Mouse (Mus musculus): ENCODE measurements at regions not wholly inside any gene's neighbourhood (a gene's known extent, or its start where the extent isn't known, plus 50 kb on each side); places are given as distances from the start of the nearest gene placed in this dataset.

DNA sequence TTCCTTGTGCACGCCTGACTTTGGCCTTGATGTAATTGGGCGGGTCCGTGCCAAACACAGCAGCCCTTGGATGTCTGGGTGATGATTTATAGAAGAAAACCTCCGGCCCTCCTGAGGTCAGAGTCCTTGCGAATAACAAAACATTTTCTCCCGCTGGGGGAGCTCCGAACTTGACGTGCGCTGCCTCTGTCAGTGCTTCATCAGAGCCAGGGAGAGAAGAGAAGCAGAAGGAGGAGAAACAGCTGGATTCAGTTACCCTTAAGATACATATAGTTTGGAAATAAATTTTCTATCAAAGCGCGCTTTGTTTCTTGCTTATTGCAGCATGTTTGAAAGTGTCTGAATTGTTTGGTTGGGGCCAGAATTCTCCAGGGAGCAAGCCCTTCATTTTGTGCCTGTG, 225.2 kb upstream of the Myocd start:
- no peak for ATAC-seq (ENCODE audit: low TSS enrichment)

DNA sequence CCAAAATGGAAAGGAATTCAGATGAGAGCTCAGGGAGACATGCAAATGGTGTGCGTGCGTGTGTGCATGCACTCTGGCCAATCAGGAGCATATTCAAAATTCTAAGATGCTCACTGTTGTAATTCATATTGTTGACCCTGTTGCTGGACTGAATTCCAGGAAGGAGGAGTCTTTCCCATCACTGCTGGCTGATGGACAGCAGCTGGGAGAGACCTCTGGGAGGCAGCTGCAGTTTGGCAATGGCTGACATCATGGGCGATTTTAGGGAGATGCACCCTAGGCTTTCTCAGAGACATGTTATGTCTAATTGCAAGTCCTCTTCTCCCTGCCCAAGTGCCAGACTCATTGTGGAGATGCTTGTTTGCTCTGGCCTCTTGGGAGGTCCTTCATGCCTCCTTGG, 220.6 kb upstream of the Myocd start:
- no peak for ATAC-seq (ENCODE audit: low TSS enrichment)

DNA sequence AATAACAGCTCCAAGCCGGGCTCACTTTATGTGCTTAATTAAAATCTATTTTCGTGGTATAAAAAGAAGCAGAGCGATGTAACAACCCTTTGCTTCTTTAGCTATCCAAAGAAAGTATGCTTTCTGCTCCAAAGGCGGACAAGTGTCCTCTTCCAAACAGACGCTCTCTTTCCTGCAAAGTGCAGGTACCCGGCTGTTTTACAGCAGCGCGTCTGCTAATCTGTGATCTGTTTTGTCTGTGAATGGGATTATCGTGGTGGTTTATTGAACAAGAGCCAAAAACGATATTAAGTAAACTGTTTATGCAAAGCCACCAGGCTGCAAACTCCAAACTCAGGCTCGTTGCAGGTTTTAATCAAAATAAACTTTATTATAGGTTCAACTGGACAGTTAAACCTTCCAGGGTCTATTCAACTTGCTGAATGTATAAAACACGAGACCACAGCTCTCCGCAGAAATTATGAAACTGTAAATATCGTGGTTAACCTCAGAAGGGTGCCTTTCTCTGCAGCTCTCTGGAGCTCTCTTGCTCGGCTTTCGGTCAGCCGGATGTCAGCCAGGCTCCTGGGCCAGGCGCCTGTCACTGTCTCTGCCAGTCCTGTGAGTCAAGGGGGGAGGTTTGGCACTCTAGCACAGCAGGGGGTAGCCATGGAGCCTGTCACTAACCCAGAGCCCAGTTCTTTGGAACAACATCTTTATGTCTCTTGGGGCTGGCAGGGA, 206.2 kb upstream of the Myocd start:
- peak; percentile 55; the same call in 1 of the 2 replicates for ATAC-seq (ENCODE audit: low TSS enrichment)

DNA sequence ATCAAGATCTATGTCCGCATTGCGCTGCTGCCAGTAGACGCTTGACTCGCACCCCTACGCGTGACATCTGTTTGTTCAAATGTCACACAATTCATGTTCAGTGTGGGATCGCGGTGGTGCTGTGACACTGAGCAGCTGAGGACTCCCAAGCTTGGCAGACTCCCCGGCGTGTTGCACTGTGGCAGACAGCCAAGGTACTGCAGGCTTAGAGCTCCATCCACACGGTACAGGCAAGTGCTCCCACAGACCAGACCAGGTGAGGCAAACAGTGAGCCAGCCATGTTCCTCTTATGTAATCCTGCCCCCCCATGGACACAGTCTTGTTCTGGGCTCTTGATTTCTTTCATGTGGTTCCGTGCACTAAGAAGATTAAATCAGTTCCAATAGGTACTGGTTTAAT, 205.5 kb upstream of the Myocd start:
- ATAC-seq (ENCODE audit: low TSS enrichment), result peak; percentile 89

DNA sequence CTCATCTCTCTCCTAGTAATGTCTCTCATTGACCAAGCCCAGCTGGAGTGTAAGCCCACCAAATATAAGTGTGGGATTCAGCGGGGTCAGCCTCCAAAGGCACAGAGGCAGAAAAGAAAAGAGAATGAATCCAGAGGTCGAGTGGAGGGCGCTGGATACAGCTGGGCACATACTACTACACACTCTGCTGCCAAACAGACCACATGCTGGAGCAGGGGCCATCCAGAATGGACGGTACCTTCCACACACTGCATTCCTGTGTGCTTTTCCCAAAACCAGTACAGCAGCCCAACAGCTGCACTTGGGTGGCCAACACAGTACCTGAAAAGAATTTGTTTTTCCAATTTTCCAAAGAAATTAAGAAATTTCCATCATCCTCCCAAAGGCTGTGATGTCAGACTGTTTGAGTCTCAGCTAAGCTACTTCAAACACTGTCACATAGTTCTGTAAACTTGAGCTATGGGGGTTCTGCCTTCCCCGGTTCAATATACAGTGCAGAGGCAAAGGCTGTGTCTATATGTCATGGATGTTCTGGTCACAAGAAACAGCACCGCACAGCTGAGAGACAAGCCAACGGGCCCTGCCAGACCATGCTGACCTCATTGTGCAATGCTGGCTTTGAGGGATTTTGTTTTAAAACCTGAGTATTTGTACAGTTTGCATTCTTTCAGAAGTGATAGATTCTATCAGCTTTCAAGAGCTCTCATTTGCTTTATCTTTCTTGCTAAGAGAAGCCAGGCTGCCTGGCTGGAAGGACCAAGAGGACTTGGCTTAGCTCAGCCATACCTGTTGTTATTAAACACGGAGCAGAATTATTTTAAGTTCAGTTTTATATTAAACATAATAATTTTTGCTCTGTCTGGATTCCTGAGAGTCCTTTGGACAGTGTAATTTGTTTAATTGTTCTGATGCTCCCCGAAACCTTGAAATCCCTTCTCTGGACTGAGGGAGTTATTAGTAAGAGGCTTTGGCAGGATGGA, 200.3 kb upstream of the Myocd start:
- ATAC-seq (ENCODE audit: low TSS enrichment), result no peak

DNA sequence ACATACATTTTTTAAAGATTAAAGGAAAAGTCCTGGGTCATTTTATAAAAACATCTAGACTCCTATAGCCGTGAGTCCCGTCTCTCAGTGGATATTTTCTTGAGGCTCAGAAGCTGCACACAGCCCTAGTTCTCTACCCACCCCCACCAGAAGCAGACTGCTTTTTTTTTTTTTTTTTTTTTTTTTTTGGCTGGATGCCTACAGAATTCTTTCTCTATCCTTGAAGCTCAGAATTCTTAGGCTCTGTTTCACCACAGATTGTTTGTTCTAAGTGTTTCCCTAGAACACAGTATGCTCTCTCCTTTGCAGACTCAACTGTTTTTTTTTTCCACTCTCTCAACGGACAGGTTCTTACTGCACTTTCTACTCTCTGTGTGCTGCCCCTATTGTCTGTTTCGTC, 191.3 kb upstream of the Myocd start:
- ATAC-seq (ENCODE audit: low TSS enrichment), result no peak

DNA sequence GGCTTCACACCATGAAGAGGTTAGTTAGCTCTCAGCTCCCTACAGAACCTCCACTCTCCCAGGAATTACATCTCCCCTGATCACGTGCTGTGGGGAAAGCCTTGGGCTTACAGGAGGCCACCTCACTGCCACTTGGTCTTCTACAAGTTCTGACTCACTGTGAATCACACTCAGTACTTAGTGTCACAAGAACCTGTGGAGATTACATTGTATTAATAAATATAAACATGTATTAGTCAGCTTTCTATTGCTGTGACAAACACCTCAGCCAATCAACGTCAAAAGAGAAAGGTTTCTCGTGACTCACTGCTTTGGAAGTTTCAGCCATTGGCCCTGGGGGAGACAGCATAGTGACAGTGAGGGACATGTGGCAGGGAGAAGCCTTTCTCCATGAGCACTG, 178.6 kb upstream of the Myocd start:
- ATAC-seq (ENCODE audit: low TSS enrichment), result no peak

DNA sequence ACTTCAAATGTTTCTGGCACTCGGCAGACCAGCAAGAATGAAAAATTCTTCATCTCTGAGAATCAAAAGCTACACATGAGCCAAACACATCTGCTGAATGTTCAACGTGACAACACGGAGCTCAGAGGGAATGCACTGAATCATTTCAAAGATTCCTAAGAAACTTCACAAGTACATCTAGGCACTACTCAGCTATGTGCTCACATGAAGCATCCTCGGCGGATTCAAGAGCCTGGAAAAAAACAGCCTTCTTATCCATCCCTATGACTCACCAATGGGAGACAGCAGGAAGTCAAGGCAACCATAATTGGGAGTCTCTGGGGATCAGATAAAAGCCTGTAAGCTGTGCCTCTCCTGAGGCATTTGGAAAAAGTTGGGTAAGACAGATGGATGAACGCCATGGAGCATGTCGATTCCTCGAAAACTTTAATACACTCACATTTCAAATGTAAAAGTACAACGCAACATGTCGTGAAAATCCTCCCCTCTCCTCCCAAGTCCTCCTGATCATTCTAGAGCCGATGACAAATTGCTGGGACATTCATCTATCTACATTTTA, 173.8 kb upstream of the Myocd start:
- peak; percentile 97 for ATAC-seq (ENCODE audit: low TSS enrichment)

DNA sequence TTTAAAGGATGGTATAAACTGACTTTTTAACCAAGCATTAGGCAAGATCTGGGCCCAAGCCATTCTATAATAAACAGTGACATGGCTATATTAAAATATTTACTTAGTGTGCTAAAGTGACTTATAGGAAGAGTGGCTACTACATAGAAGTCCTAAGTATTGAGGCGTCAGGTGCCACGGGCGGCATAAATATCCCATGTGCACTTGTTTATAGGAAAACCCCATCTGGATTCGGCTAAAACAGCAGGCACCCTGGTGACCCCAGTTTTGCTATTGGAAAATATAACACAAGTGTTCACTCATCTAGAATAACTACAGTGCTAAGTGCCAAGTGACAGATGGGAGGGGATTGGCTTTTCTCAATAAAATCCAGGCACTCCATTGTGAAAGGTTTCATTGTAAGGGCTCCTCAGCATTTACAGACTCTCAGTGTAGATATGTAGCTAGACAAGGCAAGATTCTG, 165.9 kb upstream of the Myocd start:
- ATAC-seq (ENCODE audit: low TSS enrichment), result no peak

DNA sequence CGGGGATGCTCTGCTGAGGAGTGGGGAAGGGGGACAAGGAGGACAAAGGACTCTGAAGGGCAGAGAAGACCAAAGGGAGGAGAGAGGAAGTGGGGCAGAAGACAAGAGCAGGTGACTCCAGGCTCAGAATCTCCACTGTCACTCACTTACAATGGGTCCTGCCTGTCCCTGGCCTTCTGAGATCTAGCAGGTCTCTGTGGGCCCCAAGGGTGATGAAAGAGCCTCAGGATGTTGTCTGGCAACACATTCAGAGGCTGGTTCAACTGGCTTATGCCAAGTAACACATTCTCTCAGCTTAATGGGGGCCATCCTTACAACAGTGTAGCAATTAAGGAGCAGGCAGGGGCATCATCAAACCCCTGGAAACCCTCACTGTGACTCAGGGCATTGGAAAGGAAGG, 152.1 kb upstream of the Myocd start:
- ATAC-seq (ENCODE audit: low TSS enrichment), result no peak

DNA sequence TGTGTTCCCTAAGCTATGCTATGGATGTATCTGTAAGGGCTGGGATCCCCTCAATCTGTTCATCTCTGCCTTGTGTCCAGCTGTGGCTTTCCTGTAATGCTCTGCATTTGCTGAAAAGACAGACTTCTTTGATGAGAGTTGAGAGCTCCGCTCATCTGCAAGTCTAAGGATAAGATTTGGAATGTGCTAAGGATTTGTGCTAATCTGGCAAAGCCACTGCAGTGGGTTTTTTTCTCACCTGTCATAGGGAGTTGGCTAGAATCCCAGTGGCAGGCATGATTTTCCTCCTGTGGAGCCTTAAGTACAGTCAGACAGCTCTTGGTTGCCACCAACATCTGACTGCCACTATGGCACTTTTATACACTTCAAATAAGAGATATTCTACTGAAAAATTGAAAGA, 138.8 kb upstream of the Myocd start:
- ATAC-seq (ENCODE audit: low TSS enrichment), result peak; percentile 55

DNA sequence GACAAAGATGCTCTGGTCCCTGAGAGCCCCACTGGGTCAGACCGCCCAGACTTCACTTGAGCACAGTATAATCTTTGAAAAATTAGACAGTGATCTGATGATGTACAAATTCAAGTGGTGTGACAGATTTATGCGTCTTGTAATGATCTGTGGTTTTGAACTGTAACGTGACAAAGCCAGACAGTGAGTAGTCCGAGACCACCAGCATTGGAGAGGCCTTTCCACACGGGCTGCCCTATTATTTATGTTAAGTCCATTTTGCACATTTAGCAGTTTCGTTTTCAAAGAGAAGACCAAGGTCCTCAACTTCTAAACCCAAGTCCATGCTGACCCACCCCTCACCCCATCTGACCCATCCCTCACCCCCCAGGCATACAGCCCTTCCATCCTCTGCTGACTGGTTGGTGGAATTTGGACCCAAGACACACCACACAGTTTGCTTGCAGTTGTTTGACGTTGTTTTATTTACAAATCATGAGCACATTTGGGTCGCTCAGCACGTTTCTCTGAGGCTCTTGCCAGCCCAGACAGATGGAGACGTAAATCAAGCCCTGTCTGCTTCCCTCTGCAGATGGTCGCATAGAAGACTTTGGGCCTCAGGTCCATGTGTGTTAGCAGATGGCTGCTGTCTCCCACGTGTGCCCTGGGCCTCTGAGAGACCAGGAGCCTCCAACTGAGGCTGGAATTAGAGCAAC, 132.8 kb upstream of the Myocd start:
- ATAC-seq (ENCODE audit: low TSS enrichment), result no peak

DNA sequence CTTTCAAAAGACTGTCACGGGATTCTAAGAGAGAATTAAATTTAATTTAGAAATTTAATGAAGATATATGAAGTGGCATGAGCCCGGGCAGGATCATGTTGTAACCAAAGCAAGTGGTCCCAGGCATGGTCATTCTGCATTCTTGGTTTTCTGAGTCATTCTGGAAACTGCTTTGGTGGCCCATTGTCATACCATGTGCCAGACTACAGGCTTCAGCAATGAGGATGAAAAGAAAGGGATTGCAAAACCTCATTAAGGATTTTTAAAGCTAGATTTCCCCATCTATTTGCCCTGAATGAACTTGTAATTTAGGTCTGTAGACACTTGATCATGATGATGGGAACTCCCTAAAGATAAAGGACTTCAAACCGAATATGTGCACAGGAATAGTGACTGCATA, 119.4 kb upstream of the Myocd start:
- no peak for ATAC-seq (ENCODE audit: low TSS enrichment)

DNA sequence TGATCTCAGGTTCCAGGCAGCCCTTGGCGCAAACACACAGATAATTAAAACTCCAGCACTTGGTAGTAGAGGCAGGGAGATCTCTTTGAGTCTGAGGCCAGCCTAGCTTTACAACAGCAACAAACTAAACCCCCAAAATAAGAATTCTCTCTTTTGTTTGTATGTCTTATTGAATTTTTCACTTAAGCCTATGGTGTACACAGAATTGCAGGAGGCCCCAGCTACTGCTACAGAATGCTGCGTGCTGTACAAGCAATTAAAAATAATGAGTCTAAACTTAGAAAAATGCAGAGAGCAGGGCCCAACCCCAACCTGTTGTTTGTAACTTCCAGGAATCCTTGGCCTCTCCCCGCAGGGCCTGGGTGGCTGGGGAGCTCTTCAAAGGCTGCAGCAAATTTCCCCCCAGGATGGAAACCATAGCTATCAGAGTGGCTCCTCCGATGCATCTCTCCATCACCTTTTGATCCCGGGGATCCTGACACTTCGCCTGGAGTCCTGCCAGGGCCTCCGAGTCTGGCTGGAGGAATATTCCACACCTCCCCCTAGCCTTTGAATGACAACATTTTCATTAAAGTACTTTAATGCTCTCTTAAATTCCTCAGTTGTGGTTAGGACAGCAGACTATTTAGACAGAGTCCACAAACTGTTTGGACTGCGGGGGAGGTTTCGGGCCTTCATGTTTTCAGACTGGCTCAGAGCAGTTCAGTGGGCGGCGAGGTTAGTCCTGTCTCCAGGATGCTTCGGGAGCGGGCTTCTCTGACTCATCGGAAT, 116.7 kb upstream of the Myocd start:
- ATAC-seq (ENCODE audit: low TSS enrichment), result no peak

DNA sequence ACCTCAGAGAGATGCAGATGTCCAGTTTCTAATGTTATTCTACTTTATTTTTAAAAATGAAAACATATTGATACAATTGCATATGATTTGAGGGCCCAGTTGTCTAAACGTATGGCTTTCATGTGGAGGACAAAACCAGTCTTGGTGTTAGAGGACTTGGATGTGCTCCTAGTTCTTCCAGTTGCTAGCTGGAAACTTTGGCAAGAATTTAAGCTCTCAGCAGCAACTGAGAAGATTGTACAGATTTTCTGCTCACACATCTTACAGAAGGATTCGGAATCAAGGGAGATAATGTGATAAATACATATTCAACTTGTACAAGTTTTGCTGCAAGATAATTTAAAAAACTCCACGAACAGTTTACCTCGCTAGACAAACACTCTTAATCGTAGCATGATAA, 105.6 kb upstream of the Myocd start:
- peak; percentile 90 for ATAC-seq (ENCODE audit: low TSS enrichment)

DNA sequence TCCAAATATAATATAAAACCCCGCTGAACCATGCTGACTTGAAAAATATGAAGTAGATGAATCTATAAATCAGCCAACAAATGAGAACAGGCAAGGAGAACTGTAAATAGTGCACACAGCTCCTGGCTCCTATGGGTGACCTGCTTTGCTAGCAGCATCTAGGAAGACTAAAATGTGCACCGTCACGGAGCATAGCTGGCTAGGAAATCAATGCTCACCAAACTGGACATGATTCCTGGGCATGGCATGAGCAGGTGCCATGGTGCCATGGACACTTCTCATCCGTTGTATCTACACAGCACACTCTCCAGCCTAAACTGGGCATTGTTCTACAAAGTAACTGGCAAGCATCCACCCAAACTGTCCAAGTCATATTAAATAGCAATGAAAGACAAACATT, 103.3 kb upstream of the Myocd start:
- ATAC-seq (ENCODE audit: low TSS enrichment), result no peak

DNA sequence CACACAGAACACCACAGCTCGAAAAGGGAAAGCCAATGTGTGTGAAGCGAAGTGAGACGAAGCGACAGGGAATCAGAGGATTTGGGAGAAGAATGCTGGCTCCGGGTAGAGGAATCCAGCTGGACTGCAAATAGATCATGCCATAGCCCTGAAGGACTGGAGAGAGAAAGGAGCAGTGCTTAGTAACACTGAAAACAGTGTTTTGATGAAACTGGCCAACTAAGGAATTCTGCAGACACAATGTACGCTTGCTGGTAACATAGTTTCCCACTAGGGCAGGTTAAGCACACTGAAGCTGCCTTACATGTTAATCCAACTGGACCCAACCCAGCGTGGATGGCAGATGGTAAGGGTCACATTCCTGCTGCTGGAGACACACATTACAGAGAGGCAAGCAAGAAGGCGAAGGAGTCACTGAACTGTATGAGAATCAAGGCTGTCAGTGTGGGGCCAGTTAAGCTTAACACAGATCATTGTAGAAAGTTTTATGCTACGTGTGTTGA, 102.6 kb upstream of the Myocd start:
- ATAC-seq (ENCODE audit: low TSS enrichment), result peak; percentile 57

DNA sequence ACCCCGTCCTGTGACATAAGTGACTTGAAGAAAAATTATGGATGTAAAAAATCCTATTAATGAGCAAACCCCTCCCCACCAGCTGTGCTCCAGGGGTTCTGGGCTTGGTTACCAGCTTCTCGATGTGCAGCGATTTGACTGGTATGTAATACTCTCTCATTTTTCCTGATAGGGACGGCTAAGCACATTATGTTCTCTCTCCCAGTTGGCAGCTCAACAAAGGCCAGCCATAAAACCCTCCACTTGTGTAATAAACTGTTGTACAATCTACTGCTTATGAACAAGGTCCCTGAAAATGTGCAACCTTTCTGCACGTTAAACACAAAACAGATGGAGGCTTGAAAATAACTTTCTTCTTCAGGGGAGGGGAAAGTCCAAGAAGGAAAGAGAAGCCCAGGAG, 98.0 kb upstream of the Myocd start:
- ATAC-seq (ENCODE audit: low TSS enrichment), result no peak

DNA sequence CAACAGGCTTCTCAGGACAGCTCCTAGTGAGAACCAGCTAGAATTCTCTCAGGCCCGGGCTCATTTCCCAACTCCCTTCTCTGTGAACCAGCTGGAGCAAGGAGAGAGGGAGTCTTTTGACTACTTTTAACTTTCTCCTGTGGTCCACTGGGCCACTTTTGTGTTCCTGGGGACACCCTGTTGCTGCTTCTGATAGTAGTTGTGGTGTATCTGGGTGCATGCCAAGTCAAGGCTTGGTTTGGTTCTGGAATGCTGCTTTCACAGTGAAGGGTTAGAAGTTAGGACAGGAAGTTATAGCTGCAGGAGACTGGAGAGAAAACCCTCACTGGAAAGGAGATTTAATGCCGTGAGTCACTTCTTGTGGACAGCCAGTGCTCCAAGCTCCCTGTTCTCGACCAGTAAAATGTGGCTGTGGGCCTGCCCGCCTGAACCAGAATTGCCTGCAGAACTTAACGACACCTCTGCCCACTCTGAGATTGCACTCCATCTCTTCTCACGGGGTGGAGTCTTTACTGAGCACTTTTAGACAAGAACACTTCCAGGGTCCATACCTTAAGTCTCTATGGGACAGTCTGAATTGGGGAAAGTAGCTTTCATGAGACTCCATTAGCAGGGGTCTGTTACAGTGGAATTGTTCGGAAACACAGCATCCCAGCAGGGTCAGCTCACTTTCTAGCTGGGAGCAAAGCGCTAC, 97.0 kb upstream of the Myocd start:
- ATAC-seq (ENCODE audit: low TSS enrichment), result 0 out of 2 replicates have a peak, but pooled peaks have one; percentile 35

Data from frontal cortex, adult (tissue).